Mouse (Mus musculus) lung, postnatal 4 days (tissue): Measurements from ENCODE around the gene Efcab12.
"Not testable (repeated sequence)": the region's sequence is repeated elsewhere in the genome, so short reads cannot be mapped to it uniquely, and the experiment has no call there.

Experiments
- DNase-seq, 2 experiments: peaks; one replicate each; pipeline ENCODE4 v3.0.0; 2021

Gene Efcab12

GRCm38 (mm10) chr6:115838161-115838597 is at the start of gene Efcab12:
Gene Efcab12, minus strand, starts transcription at chr6:115838412.
- peak; percentile 75 to 76 for DNase-seq

- peak in 1 of 2 experiments; percentile 18 for DNase-seq
Observed at GRCm38 (mm10) chr6:115886894-115887293, 48.7 kb upstream of the Efcab12 start.

GRCm38 (mm10) chr6:115884018-115884417 is 45.8 kb upstream of the Efcab12 start:
- peak in 1 of 2 experiments; percentile 26 for DNase-seq

- DNase-seq, result peak; percentile 55 to 68
Observed at GRCm38 (mm10) chr6:115880751-115881150, 42.5 kb upstream of the Efcab12 start.

GRCm38 (mm10) chr6:115879736-115880135 is 41.5 kb upstream of the Efcab12 start:
- no peak for DNase-seq

- no peak for DNase-seq
Observed at GRCm38 (mm10) chr6:115878694-115879093, 40.5 kb upstream of the Efcab12 start.

- no peak for DNase-seq
Observed at GRCm38 (mm10) chr6:115877239-115877638, 39.0 kb upstream of the Efcab12 start.

GRCm38 (mm10) chr6:115871318-115871717 is 33.1 kb upstream of the Efcab12 start:
- not testable (repeated sequence) for DNase-seq

GRCm38 (mm10) chr6:115867157-115867556 is 28.9 kb upstream of the Efcab12 start:
- not testable (repeated sequence) for DNase-seq

- DNase-seq, result no peak
Observed at GRCm38 (mm10) chr6:115865246-115865645, 27.0 kb upstream of the Efcab12 start.

GRCm38 (mm10) chr6:115863340-115863841 is 25.2 kb upstream of the Efcab12 start:
- DNase-seq, result peak; percentile 36 to 73

- DNase-seq, result peak in 1 of 2 experiments; percentile 39
Observed at GRCm38 (mm10) chr6:115860027-115860556, 21.9 kb upstream of the Efcab12 start.

GRCm38 (mm10) chr6:115859258-115859657 is 21.0 kb upstream of the Efcab12 start:
- no peak for DNase-seq

- peak in 1 of 2 experiments; percentile 44 for DNase-seq
Observed at GRCm38 (mm10) chr6:115856361-115856745, 18.1 kb upstream of the Efcab12 start.

GRCm38 (mm10) chr6:115855733-115856360 is 17.6 kb upstream of the Efcab12 start:
- DNase-seq, result peak in 1 of 2 experiments; percentile 49

- DNase-seq, result no peak
Observed at GRCm38 (mm10) chr6:115854432-115854831, 16.2 kb upstream of the Efcab12 start.

- DNase-seq, result no peak
Observed at GRCm38 (mm10) chr6:115853985-115854384, 15.8 kb upstream of the Efcab12 start.

GRCm38 (mm10) chr6:115853091-115853813 is 15.0 kb upstream of the Efcab12 start, which contains the start of the genes Mbd4 and Ift122:
Gene Mbd4, minus strand, starts transcription at chr6:115853371.
Gene Ift122, plus strand, starts transcription at chr6:115853470.
- DNase-seq, result peak; percentile 98 to 100

GRCm38 (mm10) chr6:115852446-115853090 is 14.4 kb upstream of the Efcab12 start:
- no peak for DNase-seq

GRCm38 (mm10) chr6:115848598-115849304 is 10.5 kb upstream of the Efcab12 start:
- DNase-seq, result no peak

- DNase-seq, result peak; percentile 39 to 75
Observed at GRCm38 (mm10) chr6:115846640-115847411, 8.6 kb upstream of the Efcab12 start.
